Mouse (Mus musculus): ENCODE results near the gene Eif3k.

Eif3k gene

DNA sequence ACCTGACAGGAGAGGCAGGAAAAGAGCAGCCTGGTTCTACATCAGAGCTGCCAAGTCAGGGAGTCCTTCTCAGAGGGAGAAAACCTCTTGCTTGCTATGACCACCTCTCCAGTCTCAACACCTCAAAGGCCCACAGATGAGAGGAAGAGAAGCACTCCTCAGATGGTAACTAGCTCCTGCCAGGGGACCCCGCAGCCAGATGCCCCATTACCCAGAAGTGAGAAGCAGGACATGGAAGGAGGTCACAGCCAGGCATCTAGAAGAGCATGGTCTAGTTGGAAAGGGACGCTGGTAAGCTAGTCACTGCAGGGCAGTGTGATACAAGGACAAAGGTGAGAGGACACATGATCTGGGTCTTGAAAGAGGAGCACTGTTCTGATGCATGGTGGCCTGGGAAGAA lies 47.8 kb downstream of the Eif3k start:
- no peak for DNase-seq

DNA sequence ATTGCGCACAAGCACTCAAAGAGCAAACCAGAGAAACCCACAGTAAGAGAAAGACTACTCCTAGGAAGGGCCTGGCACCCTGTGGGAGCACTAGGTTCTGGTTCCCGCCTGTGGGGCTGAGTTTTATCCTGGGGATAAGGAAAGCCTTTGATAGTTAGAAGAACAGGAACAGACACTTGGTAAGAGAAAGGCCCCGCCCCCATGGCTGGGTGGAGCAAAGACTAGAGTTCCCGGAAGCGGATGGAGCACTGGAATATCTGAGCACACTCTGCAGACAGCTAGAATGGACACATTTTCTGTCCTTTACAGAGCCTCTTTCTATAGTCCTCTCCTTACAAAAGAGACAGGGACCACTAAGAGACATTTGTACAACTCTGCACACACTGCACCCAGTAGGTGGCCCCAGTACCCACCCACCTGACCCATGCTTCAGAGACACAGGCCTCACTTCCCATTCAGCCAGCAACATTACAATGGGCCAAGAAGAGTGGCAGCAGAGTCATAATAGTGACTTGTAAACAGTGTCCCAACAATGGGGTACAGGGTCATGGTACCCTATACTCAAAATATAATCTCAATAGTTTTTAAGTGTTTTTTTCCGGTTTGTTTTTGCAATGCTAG lies 49.1 kb downstream of the Eif3k start:
- DNase-seq = no peak

DNA sequence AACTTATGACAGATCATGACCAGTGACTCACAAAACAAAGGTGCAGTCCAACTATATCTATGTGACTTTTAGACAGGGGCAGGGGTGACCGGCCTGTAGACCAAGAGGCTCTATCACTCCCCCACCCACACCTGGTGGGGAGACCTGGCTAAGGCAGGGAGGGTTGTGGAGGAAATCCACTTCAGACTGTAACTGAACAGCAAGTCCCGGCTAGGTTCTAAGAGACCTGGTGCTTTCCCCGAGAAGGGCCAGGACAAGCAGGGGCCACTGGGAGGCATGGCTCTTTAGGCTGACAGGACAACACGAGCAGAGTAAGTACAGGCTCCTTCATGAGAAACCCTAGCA lies 50.0 kb downstream of the Eif3k start:
- no peak for DNase-seq

DNA sequence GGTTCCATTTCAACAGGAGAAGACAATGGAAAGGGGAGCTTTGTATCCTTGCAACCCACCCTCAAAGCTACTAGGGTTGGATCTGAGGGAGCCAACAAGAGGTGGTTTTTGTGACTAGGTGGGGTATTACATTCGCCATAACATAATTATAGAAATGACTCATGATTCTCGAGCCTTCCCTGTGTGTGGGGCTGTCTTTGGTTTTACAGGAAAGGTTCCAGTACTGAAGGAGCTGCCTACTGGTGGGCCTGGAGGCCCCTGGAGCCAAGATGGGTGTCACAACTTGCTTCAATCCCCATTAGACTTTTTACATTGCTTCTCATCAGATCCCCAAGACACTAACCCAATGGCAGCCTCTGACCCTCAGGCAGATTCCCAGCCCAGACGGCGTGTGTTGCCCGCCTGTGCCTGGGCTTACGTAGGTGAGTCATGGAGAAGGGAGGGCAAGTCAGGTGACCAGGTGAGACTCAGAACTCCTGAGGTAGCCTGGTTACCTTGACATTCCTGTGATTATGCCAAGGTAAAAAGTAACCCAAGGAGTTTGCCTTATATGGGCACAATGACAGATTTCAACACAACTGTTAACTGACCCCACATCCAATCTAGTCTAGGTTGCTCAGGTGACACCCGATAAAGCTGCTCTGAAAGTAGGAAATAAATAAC lies 50.5 kb downstream of the Eif3k start:
- no peak for DNase-seq

DNA sequence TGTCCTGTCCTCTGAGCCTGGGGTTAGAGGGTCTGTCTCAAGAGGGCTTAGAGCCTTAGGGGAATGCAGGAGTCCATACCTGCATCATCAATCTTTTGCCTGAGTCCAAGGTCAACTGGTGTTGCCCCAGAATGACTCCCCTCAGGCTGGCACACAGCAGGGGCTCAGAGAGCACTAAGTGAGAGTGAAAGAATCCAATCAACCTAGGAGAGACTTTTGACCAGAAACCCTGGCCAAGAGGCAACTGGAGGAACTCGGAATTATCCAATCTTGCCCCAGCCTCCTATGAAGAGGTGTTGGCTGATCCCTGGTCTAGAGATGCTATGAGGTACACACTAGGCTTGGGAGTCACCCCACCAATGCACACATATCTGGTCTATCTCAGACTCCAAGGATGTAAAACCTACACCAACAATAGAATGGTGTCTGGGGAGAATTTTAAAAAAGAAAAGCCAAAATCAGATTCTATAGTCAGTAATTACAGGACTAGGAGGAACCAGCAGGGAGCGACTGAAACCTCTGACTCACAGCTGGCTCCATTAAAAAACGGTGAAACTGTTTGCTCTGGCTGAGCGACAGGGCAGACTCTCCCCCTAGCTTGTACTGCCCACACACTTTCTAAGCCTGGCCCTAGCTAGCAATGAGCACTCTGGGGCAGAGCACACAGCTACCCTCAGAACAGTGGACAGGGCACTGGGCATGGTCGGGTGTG lies 51.2 kb downstream of the Eif3k start:
- no peak for DNase-seq

DNA sequence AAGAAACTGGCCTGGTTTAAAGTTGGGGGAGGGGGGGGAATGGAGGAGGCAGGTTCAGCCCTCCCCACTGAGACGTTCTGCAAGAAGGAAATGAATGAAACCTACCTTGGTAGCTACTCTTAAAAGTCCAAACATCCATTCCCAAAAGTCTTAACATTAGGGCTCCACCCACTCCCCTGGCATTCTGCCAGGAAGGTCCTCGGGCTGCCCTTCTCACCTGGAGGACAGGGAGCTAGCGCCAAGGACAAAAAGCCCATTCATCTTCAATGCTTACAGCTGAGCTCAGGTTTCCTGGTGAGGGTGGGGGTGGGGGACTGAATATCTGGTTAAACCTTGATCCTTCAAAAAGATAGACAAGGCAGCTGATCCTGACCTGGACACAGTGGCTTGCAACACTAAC lies 52.3 kb downstream of the Eif3k start:
- no peak for DNase-seq

DNA sequence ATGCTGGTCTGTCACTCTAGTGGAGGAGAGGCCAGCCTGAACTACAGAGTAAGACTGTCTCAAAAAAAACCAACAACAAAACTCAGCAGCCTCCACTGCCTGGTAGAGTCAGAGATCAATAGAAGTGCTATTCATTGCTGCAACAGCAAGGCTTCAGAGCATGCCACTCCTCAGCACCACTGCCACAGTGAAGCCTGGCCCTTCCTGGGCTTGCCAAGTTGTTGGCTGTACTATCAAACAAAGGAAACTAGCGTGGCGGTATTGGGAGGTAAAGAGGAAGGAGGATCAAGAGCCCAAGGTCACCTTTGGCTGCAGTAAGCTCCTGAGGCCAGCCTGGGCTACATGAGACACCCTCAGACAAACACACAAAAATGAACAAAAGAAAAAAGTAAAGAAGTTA lies 55.5 kb downstream of the Eif3k start:
- no peak for DNase-seq

DNA sequence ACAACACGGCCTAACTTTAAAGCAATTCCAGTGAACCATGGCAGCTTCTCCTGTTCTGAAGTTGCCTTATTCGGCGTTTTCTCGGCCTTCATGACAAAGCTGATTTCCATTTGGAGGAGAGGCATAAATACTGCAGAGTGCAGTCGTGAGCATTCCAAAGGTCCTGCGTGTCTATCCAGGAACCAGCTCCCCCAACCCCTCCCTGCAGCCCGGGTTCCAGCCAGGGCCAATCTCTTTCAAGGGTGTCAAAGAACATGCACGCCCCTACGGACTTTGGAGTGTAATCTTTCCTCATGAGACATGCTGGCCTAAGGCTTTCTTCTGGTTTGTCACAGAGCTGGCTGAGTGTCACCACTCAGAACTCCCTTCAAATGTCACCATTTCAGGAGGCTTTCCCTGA lies 56.3 kb downstream of the Eif3k start:
- DNase-seq = no peak

DNA sequence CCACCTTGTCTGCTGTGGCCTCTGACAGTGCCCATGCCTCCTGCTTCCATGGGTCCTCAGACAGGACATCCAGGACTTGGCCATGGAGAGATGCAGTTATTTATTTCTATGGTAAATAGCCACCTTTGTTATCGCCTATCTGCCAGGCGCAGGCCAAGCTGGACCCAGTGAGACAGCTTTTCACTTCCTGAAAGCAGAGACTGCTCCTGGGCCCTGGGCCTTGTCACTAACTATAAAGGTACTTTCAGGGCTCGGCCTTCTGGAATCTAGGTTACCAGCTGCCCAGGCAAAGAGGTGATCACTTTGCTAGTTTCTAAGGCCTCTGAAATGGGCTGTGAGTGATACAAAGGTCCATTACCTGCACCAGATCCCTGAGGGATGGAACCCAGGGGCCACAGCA lies 56.9 kb downstream of the Eif3k start:
- DNase-seq = no peak

DNA sequence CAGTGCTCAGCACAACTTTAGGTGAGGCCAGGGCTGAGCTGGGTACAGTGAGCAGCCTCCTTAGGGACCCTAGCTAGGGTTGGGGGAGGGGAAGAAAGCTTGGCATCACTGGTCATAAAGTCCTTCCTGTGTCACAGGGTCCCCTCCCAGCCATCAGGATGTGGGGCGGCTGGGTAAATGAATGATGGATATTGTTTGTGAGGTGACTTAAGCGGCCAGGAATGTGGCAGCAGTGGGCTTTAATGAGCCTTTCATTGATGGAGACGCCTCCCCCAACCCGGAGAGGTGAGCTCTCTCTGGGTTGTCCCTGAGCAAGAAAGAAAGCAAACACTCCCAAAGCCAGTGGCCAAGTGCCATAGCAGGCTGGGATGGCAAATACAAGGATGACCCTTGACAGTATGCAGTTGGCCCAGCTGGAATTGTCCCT lies 57.8 kb downstream of the Eif3k start:
- DNase-seq = no peak

DNA sequence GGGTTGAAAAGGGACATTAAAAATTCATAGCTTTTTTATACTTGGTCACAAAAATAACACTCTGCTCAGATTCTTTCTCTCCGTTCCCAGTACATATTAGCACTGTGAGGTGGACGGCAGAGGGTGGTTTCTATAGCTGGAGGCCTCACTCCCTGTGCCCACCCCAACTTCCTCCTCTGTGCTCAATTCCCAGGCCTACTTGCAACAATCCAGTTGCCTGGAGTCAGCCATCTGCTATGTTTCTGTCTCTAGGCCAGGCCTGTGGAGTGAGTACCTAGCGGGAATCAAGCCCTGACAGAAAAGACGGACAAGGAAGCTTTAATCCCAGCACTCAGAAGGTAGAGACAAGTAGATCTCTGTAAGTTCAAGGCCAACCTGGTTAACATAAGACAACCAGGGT lies 59.1 kb downstream of the Eif3k start:
- DNase-seq = no peak

DNA sequence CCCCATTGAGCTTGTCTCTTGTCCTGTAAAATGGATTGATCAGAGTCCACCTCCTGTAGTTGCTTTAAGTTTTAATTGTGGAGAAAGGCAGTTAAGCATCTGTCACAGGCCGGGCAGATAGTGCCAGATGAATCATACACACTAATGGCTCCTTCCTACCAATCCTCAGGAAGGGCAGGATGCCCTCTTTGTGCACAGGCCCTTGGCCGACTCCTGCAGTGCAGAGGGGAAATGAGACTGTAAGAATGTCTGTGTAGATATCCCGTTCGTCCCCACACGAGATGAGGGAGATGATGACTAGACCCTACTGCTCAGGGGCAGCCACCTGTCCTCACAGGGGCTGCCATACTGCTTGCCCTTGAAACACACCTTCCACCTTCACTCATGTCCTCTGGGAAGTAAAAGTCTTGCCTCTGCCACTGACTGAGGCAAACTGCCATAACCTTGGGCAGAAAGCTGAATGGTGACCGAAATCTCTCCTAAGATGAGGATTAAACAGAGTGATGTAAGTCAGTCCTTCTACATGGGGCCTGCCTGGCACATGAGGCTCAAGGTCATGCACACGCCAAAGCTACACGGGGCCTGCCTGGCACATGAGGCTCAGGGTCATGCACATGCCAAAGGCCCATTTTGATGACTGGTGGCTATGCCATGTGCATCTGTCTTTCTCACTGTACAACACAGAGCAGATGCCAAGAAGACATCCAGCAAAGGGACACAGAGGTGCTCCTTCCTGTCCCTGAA lies 59.8 kb downstream of the Eif3k start:
- no peak for DNase-seq

All from layer of hippocampus, adult 9-11 months (tissue).